Mouse (Mus musculus): ENCODE data around the gene Iapp. TPM values are rescaled to one million over a fixed set of nuclear protein-coding genes. Genes with fewer than 3 reads are reported as not detected.
"Not testable (repeated sequence)": the region's sequence is repeated elsewhere in the genome, so short reads cannot be mapped to it uniquely, and the experiment has no call there.

Iapp gene
- polyA plus RNA-seq, 1 experiment from 2014 or later, result not detected

DNA sequence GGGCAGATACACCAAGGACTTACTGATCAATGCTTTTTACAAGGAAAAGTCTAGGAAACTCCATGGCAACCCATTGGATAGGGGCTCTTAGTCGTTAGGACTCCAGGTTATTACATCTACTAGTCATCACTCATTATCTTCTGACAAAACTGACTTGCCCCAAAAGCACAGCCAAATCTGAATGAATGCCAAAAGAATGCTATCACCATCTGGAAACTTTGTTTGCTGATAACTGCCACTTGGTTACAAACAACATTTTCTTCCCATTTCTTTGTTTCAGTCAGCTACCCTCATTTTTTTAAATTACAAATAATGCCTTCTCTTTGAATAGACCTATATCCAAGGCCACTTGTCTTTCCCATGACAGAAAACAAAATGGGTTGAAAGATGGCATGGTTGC lies 31.0 kb downstream of the Iapp start:
- Histone ChIP-seq H3K4me3 (ENCODE audit: low read depth, low read length) (no peak overlapping the region), H3K9me3 (ENCODE audit: control insufficient read depth, low read length) (no peaks in the 10 kb centered on the region), H3K27ac (ENCODE audit: low read depth, low read length) (no peak overlapping the region), H3K4me2 (ENCODE audit: low read depth, low read length) (no peak overlapping the region), H3K4me1 (ENCODE audit: control insufficient read depth, insufficient read depth, low read length) (no peaks in the 10 kb centered on the region), H3K36me3 (ENCODE audit: control insufficient read depth, insufficient read depth, low read length) (no peaks in the 10 kb centered on the region), H3K9ac (replicated peaks; ENCODE audit: low read depth, low read length) (no peak overlapping the region), H3K27me3 (ENCODE audit: control insufficient read depth, insufficient read depth, low read length) (no peaks in the 10 kb centered on the region)
- WGBS, result 72% methylated on average over 1 of the region's 1 CpGs
- ATAC-seq (ENCODE audit: low read depth), result no peak

DNA sequence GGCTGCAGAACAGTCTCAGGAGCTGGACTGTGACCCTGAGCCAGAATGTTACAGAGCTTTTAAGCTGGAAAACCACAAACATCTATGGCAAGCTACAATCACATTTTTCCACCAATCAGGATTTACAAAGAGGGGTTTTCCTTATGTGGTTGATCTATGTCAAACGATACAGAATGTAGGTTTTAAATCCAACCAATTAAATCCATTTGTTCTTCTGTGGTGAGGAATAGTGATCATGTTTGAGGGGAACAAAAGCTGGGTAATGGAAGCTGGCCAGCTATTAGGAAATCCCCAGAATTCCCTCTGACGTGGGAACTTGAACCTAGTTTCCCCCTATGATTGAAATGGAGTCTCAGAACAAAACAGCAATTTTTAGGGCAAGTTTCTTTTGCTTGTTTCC lies 40.7 kb downstream of the Iapp start:
- Histone ChIP-seq H3K9ac (replicated peaks; ENCODE audit: low read depth, low read length) (no peak overlapping the region), H3K4me2 (ENCODE audit: low read depth, low read length) (no peak overlapping the region), H3K27ac (ENCODE audit: low read depth, low read length) (no peak overlapping the region), H3K9me3 (ENCODE audit: control insufficient read depth, low read length) (no peaks in the 10 kb centered on the region), H3K4me1 (ENCODE audit: control insufficient read depth, insufficient read depth, low read length) (no peaks in the 10 kb centered on the region), H3K4me3 (ENCODE audit: low read depth, low read length) (no peak overlapping the region), H3K27me3 (ENCODE audit: control insufficient read depth, insufficient read depth, low read length) (no peaks in the 10 kb centered on the region), H3K36me3 (ENCODE audit: control insufficient read depth, insufficient read depth, low read length) (no peaks in the 10 kb centered on the region)
- WGBS, result 72% methylated on average over 2 of the region's 2 CpGs
- no peak for ATAC-seq (ENCODE audit: low read depth)

DNA sequence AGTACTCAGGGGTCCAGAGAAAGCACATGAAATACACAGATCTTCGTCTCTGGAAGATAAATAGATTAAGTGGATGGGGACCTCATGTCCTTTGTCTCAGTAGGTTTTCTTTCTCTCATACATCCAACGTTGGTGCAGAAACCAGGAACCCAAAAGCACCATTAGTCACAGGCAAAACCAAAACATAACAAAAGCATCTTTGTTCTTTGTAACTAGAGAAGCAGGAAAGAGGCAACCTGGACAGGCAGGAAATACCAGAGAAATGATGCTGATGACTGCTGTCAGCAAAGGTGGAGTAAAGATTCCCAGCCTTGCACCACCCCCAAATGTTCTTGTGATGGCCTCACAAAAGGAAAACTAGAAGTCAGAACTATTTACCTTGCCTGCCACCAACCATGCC lies 41.4 kb downstream of the Iapp start:
- ATAC-seq (ENCODE audit: low read depth), result no peak
- H3K36me3 ChIP-seq (ENCODE audit: control insufficient read depth, insufficient read depth, low read length), result no peaks in the 10 kb centered on the region
- 62% methylated on average over 2 of the region's 2 CpGs for WGBS

DNA sequence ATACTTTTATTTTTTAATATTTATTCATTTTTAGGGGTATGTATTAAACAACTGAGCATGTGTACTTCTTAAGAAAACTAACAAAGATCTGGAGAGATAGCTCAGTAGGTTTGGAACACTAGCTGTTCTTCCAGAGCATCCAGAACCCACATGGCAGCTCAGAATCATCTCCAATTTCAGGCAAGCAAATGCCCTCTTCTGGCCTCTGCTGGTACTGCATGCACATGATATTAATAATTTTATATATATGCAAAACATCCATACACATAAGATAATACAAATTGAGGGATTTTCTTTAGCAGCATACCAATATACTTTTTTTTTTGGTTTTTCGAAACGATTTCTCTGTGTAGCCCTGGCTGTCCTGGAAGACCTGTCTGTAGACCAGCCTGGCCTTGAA lies 45.3 kb downstream of the Iapp start:
- Histone ChIP-seq H3K36me3 (ENCODE audit: control insufficient read depth, insufficient read depth, low read length) (no peaks in the 10 kb centered on the region), H3K4me3 (ENCODE audit: low read depth, low read length) (no peak overlapping the region), H3K4me2 (ENCODE audit: low read depth, low read length) (no peak overlapping the region), H3K9ac (replicated peaks; ENCODE audit: low read depth, low read length) (no peak overlapping the region), H3K27me3 (ENCODE audit: control insufficient read depth, insufficient read depth, low read length) (no peaks in the 10 kb centered on the region), H3K27ac (ENCODE audit: low read depth, low read length) (no peak overlapping the region), H3K4me1 (ENCODE audit: control insufficient read depth, insufficient read depth, low read length) (peaks cover 10% of the 10 kb centered on the region; the same call in 1 of the 2 replicates), H3K9me3 (ENCODE audit: control insufficient read depth, low read length) (no peaks in the 10 kb centered on the region)
- ATAC-seq (ENCODE audit: low read depth), result no peak
- WGBS, result 84% methylated on average over 2 of the region's 2 CpGs

More for the DNA sequence above, 41.4 kb downstream of the Iapp start:
- Histone ChIP-seq H3K9ac (replicated peaks; ENCODE audit: low read depth, low read length) (no peak overlapping the region), H3K27me3 (ENCODE audit: control insufficient read depth, insufficient read depth, low read length) (no peaks in the 10 kb centered on the region), H3K4me2 (ENCODE audit: low read depth, low read length) (no peak overlapping the region), H3K4me3 (ENCODE audit: low read depth, low read length) (no peak overlapping the region), H3K4me1 (ENCODE audit: control insufficient read depth, insufficient read depth, low read length) (no peaks in the 10 kb centered on the region), H3K27ac (ENCODE audit: low read depth, low read length) (no peak overlapping the region), H3K9me3 (ENCODE audit: control insufficient read depth, low read length) (no peaks in the 10 kb centered on the region)

DNA sequence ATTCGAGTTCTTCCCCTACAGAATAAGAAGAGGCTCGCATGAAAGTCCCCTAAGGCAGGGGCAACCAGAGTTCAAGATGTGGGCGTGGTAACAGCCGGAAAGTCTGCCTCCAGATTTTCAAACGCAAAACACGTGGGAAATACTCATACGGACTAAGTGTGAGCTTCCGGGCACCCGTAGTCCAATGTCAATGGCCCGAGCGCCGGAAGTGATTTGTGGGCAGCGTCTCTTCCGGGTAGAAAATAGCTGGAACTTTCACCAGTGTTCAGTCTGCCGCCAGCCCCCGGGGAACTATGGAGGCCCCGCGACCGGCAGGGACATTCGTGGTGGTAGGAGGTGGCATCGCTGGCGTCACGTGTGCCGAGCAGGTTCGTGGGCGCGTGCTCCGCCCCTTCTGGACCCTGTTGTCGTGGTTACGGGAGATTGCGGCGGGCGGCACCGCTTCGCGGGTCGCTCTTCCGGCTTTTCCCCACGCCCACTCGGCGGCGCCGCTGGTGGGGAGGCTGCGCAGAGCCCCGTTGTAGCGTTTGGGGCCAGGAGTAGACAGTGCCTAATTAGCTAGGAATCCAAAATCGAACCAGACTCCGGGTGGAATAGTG lies 47.3 kb downstream of the Iapp start, which contains the start of gene Pyroxd1:
TSS of gene Pyroxd1 (plus strand) at position 215 of the 599 bp plus-strand sequence.
- peaks cover 5% of the 10 kb centered on the region; the same call in 1 of the 2 replicates for H3K36me3 ChIP-seq (ENCODE audit: control insufficient read depth, insufficient read depth, low read length)
- no peaks in the 10 kb centered on the region for H3K9me3 ChIP-seq (ENCODE audit: control insufficient read depth, low read length)
- no peaks in the 10 kb centered on the region for H3K27me3 ChIP-seq (ENCODE audit: control insufficient read depth, insufficient read depth, low read length)
- peak within 1 kb of the TSS; percentile 59 for H3K4me2 ChIP-seq (ENCODE audit: low read depth, low read length)
- H3K27ac ChIP-seq (ENCODE audit: low read depth, low read length), result peak within 1 kb of the TSS; percentile 72
- peak; percentile 96 for ATAC-seq (ENCODE audit: low read depth)
- H3K4me3 ChIP-seq (ENCODE audit: low read depth, low read length), result peak within 1 kb of the TSS; percentile 74
- peaks cover 10% of the 10 kb centered on the region; the same call in 1 of the 2 replicates for H3K4me1 ChIP-seq (ENCODE audit: control insufficient read depth, insufficient read depth, low read length)
- under 1% methylated on average over 48 of the region's 48 CpGs for WGBS
- peak within 1 kb of the TSS; percentile 59 for H3K9ac ChIP-seq (replicated peaks; ENCODE audit: low read depth, low read length)

DNA sequence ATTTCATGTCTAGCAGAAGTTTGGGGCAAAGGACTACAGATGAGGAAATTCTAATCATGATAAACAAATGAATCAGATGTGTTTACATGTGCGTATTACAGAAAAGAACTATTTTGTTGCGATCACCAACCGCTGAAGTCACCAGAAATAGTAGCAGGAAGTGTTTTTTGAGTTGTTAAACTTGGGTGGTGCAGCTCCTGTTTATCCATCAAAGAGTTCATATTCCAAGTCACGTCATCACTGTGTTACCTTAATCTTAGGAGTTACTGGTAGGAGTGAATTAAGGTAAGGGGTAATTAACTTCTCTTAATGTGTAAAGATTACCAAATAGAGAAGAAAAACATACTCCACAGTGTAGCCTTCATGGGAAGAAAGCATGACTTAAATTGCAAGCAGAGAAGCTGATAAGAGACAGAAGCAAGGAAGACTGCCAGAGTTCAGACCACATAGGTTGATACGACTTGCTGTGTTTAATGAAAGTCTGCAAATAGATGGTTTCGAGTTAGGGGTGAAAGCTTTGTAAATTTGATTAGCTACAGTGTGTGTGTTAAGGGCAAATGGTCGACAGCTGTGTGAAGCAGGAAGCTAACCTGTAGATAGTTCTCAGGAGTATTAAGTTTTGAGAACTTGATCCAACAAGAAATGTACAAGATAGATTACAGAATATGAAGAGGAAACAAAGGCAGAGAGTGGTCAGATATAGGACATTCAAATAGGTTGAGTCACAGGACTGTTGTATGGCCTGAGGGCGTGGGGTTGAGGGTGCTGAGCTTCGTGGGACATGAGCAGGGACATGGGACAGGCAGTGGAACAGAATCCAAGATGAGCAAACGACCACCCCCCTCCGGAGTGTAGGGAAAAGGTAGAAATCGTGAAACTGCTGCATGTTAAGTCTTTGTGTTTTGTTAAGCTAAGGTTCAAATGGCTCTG lies 48.2 kb downstream of the Iapp start:
- Histone ChIP-seq H3K27me3 (ENCODE audit: control insufficient read depth, insufficient read depth, low read length) (no peaks in the 10 kb centered on the region), H3K27ac (ENCODE audit: low read depth, low read length) (peak overlapping the region; percentile 72; the same call in 1 of the 2 replicates), H3K9me3 (ENCODE audit: control insufficient read depth, low read length) (no peaks in the 10 kb centered on the region), H3K4me1 (ENCODE audit: control insufficient read depth, insufficient read depth, low read length) (peaks cover 10% of the 10 kb centered on the region; the same call in 1 of the 2 replicates), H3K4me3 (ENCODE audit: low read depth, low read length) (peak overlapping the region; percentile 74), H3K36me3 (ENCODE audit: control insufficient read depth, insufficient read depth, low read length) (peaks cover 10% of the 10 kb centered on the region), H3K9ac (replicated peaks; ENCODE audit: low read depth, low read length) (peak overlapping the region; percentile 59), H3K4me2 (ENCODE audit: low read depth, low read length) (peak overlapping the region; percentile 59)
- 60% methylated on average over 12 of the region's 12 CpGs for WGBS
- no peak; the same call in 1 of the 2 replicates for ATAC-seq (ENCODE audit: low read depth)

DNA sequence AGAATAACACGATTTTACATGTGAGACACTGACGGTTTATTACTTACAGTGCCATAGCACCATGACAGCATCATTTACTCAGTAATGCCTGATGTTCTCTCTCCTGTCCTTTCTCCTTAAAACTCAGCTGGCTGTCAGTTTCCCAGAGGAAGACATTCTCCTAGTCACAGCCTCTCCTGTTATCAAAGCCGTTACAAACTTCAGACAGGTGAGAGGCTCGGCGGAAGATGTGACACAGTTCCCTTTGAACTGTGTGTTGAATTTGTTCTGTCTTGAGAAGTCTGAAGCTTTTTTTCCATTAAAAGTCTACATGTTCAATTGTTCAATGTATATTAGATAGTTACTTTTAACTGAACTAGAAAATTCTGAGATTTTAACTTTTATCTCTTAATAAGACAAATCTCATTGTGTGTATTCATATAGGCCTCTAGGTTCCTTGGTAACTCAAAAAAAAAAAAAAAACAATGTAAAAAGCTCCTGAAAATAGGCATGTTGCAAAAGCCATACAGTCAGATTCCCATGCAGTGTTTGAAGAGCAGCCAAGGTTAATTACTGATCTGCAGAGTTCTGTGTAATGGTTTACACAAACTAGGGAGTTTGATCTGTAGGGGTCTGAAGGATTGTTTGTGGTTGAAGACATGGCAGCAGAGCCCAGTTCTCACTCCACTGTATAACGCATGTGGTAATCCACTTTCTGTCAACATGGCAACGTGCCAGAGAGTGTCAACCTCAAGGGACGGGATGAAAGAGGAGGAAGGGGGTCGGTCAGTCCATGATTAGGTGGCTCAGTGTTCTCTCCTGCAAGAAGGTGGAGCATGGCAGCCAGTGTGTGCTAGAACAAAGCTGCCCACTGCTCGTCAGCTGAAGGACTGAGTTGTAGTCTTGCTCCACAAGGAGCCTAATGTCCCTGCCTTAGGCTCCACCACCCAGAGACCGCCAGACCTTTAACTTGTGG lies 49.5 kb downstream of the Iapp start:
- ATAC-seq (ENCODE audit: low read depth), result no peak
- Histone ChIP-seq H3K9ac (replicated peaks; ENCODE audit: low read depth, low read length) (no peak overlapping the region), H3K36me3 (ENCODE audit: control insufficient read depth, insufficient read depth, low read length) (peaks cover 17% of the 10 kb centered on the region)

DNA sequence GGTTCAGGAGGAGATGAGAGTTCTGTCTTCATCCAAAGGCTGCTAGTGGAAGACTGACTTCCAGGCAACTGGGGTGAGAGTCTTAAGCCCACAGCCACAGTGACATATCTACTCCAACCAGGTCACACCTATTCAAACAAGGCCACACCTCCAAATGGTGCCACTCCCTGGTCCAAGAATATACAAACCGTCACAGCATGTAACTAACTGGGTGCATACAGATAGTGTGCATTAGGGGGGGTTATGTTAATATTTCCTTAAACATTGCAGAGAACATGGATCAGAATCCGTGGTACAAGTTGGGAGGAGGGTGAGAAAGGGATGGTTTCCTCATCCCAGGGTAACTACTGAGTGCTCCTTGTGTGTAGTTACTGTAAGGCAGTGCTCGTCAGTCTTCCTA lies 53.9 kb downstream of the Iapp start:
- ATAC-seq (ENCODE audit: low read depth); H3K4me3 ChIP-seq (ENCODE audit: low read depth, low read length); H3K27ac ChIP-seq (ENCODE audit: low read depth, low read length); H3K27me3 ChIP-seq (ENCODE audit: control insufficient read depth, insufficient read depth, low read length); H3K9me3 ChIP-seq (ENCODE audit: control insufficient read depth, low read length); H3K9ac ChIP-seq (replicated peaks; ENCODE audit: low read depth, low read length); H3K4me2 ChIP-seq (ENCODE audit: low read depth, low read length); H3K4me1 ChIP-seq (ENCODE audit: control insufficient read depth, insufficient read depth, low read length): not testable (repeated sequence)
- H3K36me3 ChIP-seq (ENCODE audit: control insufficient read depth, insufficient read depth, low read length), result peaks cover 40% of the 10 kb centered on the region
- 91% methylated on average over 3 of the region's 3 CpGs for WGBS

More for the DNA sequence above, 49.5 kb downstream of the Iapp start:
- no peaks in the 10 kb centered on the region for H3K27me3 ChIP-seq (ENCODE audit: control insufficient read depth, insufficient read depth, low read length)
- peaks cover 10% of the 10 kb centered on the region; the same call in 1 of the 2 replicates for H3K4me1 ChIP-seq (ENCODE audit: control insufficient read depth, insufficient read depth, low read length)
- no peak overlapping the region for H3K27ac ChIP-seq (ENCODE audit: low read depth, low read length)
- no peak overlapping the region for H3K4me2 ChIP-seq (ENCODE audit: low read depth, low read length)
- 85% methylated on average over 11 of the region's 11 CpGs for WGBS
- H3K9me3 ChIP-seq (ENCODE audit: control insufficient read depth, low read length), result no peaks in the 10 kb centered on the region
- H3K4me3 ChIP-seq (ENCODE audit: low read depth, low read length), result no peak overlapping the region
